ENCODE assay signal across 9 mouse cellular contexts in the genomic region with DNA sequence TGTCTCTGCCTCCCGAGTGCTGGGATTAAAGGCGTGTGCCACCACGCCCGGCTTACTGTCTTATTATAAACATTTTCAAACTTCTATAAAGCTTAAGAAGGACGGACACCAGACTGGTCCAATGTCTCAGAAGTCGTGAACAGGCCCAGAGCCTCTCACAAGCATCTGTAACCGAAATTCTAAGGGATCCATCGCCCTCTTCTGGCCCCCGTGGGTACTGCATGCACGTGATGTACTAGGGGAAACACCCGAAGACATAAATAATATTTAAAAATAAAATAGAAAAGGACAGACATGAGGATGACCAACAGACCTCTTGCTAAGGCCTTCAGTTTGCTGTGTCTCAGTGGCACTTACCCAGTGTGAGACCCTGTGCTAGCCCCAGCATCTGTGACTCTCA. TPM values are rescaled to one million over a fixed set of nuclear protein-coding genes. Genes with fewer than 3 reads are reported as not detected.
DNase-seq lines count a peak whose midpoint lies in the region; ATAC-seq and TF ChIP-seq lines count a peak whose summit lies in the region.
"Had no signal": no experiment of that assay in that cellular context is flagged by ENCODE, and none has a peak within 500 bp of the region (broad histone marks: within the 10 kb centered on the region; RNA-seq: fewer than 3 reads in every experiment).

No protein-coding gene starts in this region.

- no peaks in the 10 kb centered on the region for H3K4me1 ChIP-seq in liver, adult 2 months (ENCODE audit: control insufficient read depth, insufficient read depth, low read length)
- no peaks in the 10 kb centered on the region for H3K4me1 ChIP-seq in liver, embryonic 12.5 days
- peaks cover 8% of the 10 kb centered on the region for H3K4me1 ChIP-seq in embryonic facial prominence, embryonic 10.5 days
- peaks cover 2% of the 10 kb centered on the region for H3K4me1 ChIP-seq in testis, adult 2 months (ENCODE audit: control insufficient read depth, insufficient read depth, low read length)
- H3K4me1 ChIP-seq: liver, embryonic 13.5 days had no signal

- WGBS in liver, adult 2 months = 81% methylated on average over 11 of the region's 11 CpGs
- WGBS in liver, embryonic 12.5 days (ENCODE audit: insufficient replicate concordance) = 68% methylated on average over 11 of the region's 11 CpGs
- WGBS in embryonic facial prominence, embryonic 10.5 days = 76% methylated on average over 11 of the region's 11 CpGs

- H3K4me3 ChIP-seq in liver, adult 2 months (ENCODE audit: insufficient read depth, low read depth, low read length) = no peak overlapping the region
- no peak overlapping the region for H3K4me3 ChIP-seq in liver, embryonic 12.5 days
- no peak overlapping the region for H3K4me3 ChIP-seq in embryonic facial prominence, embryonic 10.5 days
- H3K4me3 ChIP-seq in testis, adult 2 months (ENCODE audit: control insufficient read depth, low read depth, low read length) = no peak overlapping the region
- H3K4me3 ChIP-seq: liver, embryonic 13.5 days had no signal

- H3K9me3 ChIP-seq in liver, embryonic 12.5 days (replicated peaks) = 0 out of 2 replicates have a peak, but pooled peaks cover 4% of the 10 kb centered on the region
- peaks cover 8% of the 10 kb centered on the region; the same call in 1 of the 2 replicates for H3K9me3 ChIP-seq in embryonic facial prominence, embryonic 10.5 days
- H3K9me3 ChIP-seq: liver, embryonic 13.5 days had no signal

- no peak overlapping the region for H3K27ac ChIP-seq in liver, adult 2 months (replicated peaks; ENCODE audit: insufficient read depth, low read depth, low read length)
- no peak overlapping the region for H3K27ac ChIP-seq in liver, embryonic 12.5 days
- H3K27ac ChIP-seq in embryonic facial prominence, embryonic 10.5 days (replicated peaks) = no peak overlapping the region
- H3K27ac ChIP-seq in testis, adult 2 months (ENCODE audit: control insufficient read depth, insufficient read depth, low read depth, low read length) = no peak overlapping the region
- H3K27ac ChIP-seq: liver, embryonic 13.5 days had no signal

- TF ChIP-seq POLR2A in liver, adult 2 months (IDR thresholded peaks at IDR 0.05; ENCODE audit: extremely low read depth, insufficient read depth, low read length) = no peak
- no peak for TF ChIP-seq POLR2A in testis, adult 2 months (IDR thresholded peaks at IDR 0.05; ENCODE audit: control insufficient read depth, low read depth, low read length)

- H3K9ac ChIP-seq in liver, adult 2 months (ENCODE audit: low read depth, low read length) = no peak overlapping the region
- H3K9ac ChIP-seq in liver, embryonic 12.5 days = no peak overlapping the region
- H3K9ac ChIP-seq: liver, embryonic 13.5 days had no signal

- no peaks in the 10 kb centered on the region for H3K36me3 ChIP-seq in liver, adult 2 months (ENCODE audit: control insufficient read depth, insufficient read depth, low read length)
- no peaks in the 10 kb centered on the region for H3K36me3 ChIP-seq in liver, embryonic 12.5 days
- no peaks in the 10 kb centered on the region for H3K36me3 ChIP-seq in embryonic facial prominence, embryonic 10.5 days (replicated peaks)
- no peaks in the 10 kb centered on the region for H3K36me3 ChIP-seq in testis, adult 2 months (ENCODE audit: control insufficient read depth, insufficient read depth, low read length)
- H3K36me3 ChIP-seq: liver, embryonic 13.5 days had no signal

- ATAC-seq in liver, embryonic 12.5 days = no peak

- peak; percentile 65 for TF ChIP-seq CTCF in liver, adult 2 months (IDR thresholded peaks at IDR 0.05; ENCODE audit: low read depth, low read length)
- peak; percentile 74; the same call in 1 of the 2 replicates for TF ChIP-seq CTCF in testis, adult 2 months (IDR thresholded peaks at IDR 0.05; ENCODE audit: control insufficient read depth, insufficient read depth, insufficient replicate concordance, low read depth, low read length)

- H3K27me3 ChIP-seq in liver, adult 2 months (ENCODE audit: control insufficient read depth, insufficient read depth, low read length) = no peaks in the 10 kb centered on the region
- H3K27me3 ChIP-seq in liver, embryonic 12.5 days (replicated peaks) = no peaks in the 10 kb centered on the region
- H3K27me3 ChIP-seq in embryonic facial prominence, embryonic 10.5 days (replicated peaks; ENCODE audit: low read depth, poor library complexity, severe bottlenecking) = no peaks in the 10 kb centered on the region
- no peaks in the 10 kb centered on the region for H3K27me3 ChIP-seq in testis, adult 2 months (ENCODE audit: control insufficient read depth, insufficient read depth, low read length)
- H3K27me3 ChIP-seq: liver, embryonic 13.5 days had no signal

- H3K4me2 ChIP-seq in liver, embryonic 12.5 days = no peak overlapping the region
- H3K4me2 ChIP-seq: liver, embryonic 13.5 days had no signal

- H3K79me2 ChIP-seq in liver, adult 2 months (ENCODE audit: control insufficient read depth, insufficient read depth, low read length) = no peaks in the 10 kb centered on the region

- peak; percentile 23 for DNase-seq in adrenal gland, postnatal 25 days
- DNase-seq in adrenal gland, adult 2 months = no peak
- no peak for DNase-seq in liver, adult 2 months (ENCODE audit: extremely low read depth, low read depth, low spot score)
- DNase-seq in embryonic facial prominence, embryonic 10.5 days (ENCODE audit: low spot score) = peak; percentile 22
- no peak for DNase-seq in urinary bladder, adult 2 months (ENCODE audit: low spot score)
- no peak for DNase-seq in frontal cortex, adult 2 months (ENCODE audit: extremely low spot score in 1 of 2, low spot score in 1 of 2)
- DNase-seq: liver, embryonic 13.5 days had no signal

RNA-seq across cellular contexts. Expression of a gene that starts 51.8 kb away (rescaled TPM):
- total RNA-seq in adrenal gland, postnatal 25 days (2021) = 52.8 and 55.6 TPM in 2 replicates
- 10 to 100 TPM; 29.9 to 44.5 TPM for total RNA-seq in adrenal gland, adult 2 months (2021)
- polyA plus RNA-seq in adrenal gland, adult 2 months (2012; rRNA removed) = 38.4 and 39.7 TPM in 2 replicates
- 27.9 and 33.3 TPM in 2 replicates for total RNA-seq in liver, adult 2 months (2014; rRNA removed)
- polyA plus RNA-seq in liver, adult 2 months (2012; rRNA removed) = 5.5 and 5.7 TPM in 2 replicates
- 10.3 and 10.8 TPM in 2 replicates for polyA plus RNA-seq in liver, embryonic 12.5 days (2016; fragmentation: Nextera tagmentation; extraction: Ambion mirVana)
- polyA plus RNA-seq in embryonic facial prominence, embryonic 10.5 days (2016; fragmentation: Nextera tagmentation; extraction: Ambion mirVana) = 19.3 and 21.8 TPM in 2 replicates
- 36.0 and 43.7 TPM in 2 replicates for polyA plus RNA-seq in testis, adult 2 months (2012; rRNA removed)
- polyA plus RNA-seq in urinary bladder, adult 2 months (2012; rRNA removed) = 41.9 and 46.2 TPM in 2 replicates
- 47.3 and 68.9 TPM in 2 replicates for polyA plus RNA-seq in frontal cortex, adult 2 months (2012; rRNA removed)

Comparison
In these comparisons a context has a peak if more than half of its experiments do, and no peak if none do; other contexts are left out.
1. DNase-seq: peak in adrenal gland, postnatal 25 days (single experiment) and embryonic facial prominence, embryonic 10.5 days (single experiment); none in adrenal gland, adult 2 months (single experiment), liver, adult 2 months (single experiment), urinary bladder, adult 2 months (single experiment) and frontal cortex, adult 2 months (0 of 2).